Mouse (Mus musculus) lung, postnatal 0 days (tissue): ENCODE measurements at regions not wholly inside any gene's neighbourhood (a gene's known extent, or its start where the extent isn't known, plus 50 kb on each side); places are given as distances from the start of the nearest gene placed in this dataset.

Experiments used
- ATAC-seq: fragments of 200-750 bp; cut with Nextera tagmentation; 2 replicates; pipeline ENCODE4 v1.8.0; 2017; ENCODE audit warnings: moderate library complexity
- DNase-seq: peaks from one replicate; pipeline ENCODE4 v3.0.0-alpha.2; 2016; ENCODE audit warnings: low spot score
- H3K27ac ChIP-seq: fragments of 300-500 bp; sonication (generic); 2 replicates; pipeline ENCODE4 v1.5.1; 2014; ENCODE audit warnings: antibody characterized with exemption, mild to moderate bottlenecking, low read length, mixed read lengths
- H3K27me3 ChIP-seq: fragments of 300-500 bp; sonication (generic); replicated peaks from 2 replicates; pipeline ENCODE4 v1.6.1; 2014; ENCODE audit warnings: low read length, mixed read lengths; ENCODE audit not compliant: insufficient read depth
- H3K36me3 ChIP-seq: fragments of 300-500 bp; sonication (generic); 2 replicates; pipeline ENCODE4 v1.6.1; 2014; ENCODE audit warnings: low read length, mixed read lengths; ENCODE audit not compliant: insufficient read depth
- H3K4me1 ChIP-seq: fragments of 300-500 bp; sonication (generic); 2 replicates; pipeline ENCODE4 v1.6.1; 2014; ENCODE audit warnings: antibody characterized with exemption, low read depth, low read length, mixed read lengths; ENCODE audit not compliant: insufficient read depth
- H3K4me2 ChIP-seq: fragments of 300-500 bp; sonication (generic); replicated peaks from 2 replicates; pipeline ENCODE4 v1.6.1; 2014; ENCODE audit warnings: low read depth, mild to moderate bottlenecking, low read length, moderate library complexity, mixed read lengths
- H3K4me3 ChIP-seq: fragments of 300-500 bp; sonication (generic); 2 replicates; pipeline ENCODE4 v1.5.1; 2014; ENCODE audit warnings: low read depth, low read length
- H3K9ac ChIP-seq: fragments of 300-500 bp; sonication (generic); replicated peaks from 2 replicates; pipeline ENCODE4 v1.6.1; 2014; ENCODE audit warnings: low read depth, mild to moderate bottlenecking
- H3K9me3 ChIP-seq: fragments of 300-500 bp; sonication (generic); 2 replicates; pipeline ENCODE4 v1.6.1; 2016; ENCODE audit warnings: low read length, mixed read lengths
- CTCF ChIP-seq: IDR thresholded peaks from 2 replicates; pipeline ENCODE4 v1.5.1; 2016; ENCODE audit warnings: antibody characterized with exemption, mild to moderate bottlenecking
- EP300 ChIP-seq: IDR thresholded peaks from 2 replicates; pipeline ENCODE4 v1.6.1; 2016; ENCODE audit warnings: antibody characterized with exemption, mild to moderate bottlenecking, control low read depth
- WGBS: fragments of 180-500 bp; shearing (Covaris S2); extraction: QIAGEN DNeasy Blood & Tissue Kit; methylation state at CpG from one replicate; pipeline ENCODE4 v1.1.7; 2014; 5-methylcytosine and 5-hydroxymethylcytosine counted together

- Histone ChIP-seq H3K4me3 (no peak overlapping the region), H3K9ac (no peak overlapping the region), H3K9me3 (no peaks in the 10 kb centered on the region), H3K27ac (no peak overlapping the region), H3K36me3 (no peaks in the 10 kb centered on the region), H3K4me1 (no peaks in the 10 kb centered on the region), H3K4me2 (no peak overlapping the region), H3K27me3 (no peaks in the 10 kb centered on the region)
- 87% methylated on average over 7 of the region's 7 CpGs for WGBS
- TF ChIP-seq CTCF (no peak), EP300 (no peak)
- ATAC-seq (no peak), DNase-seq (no peak)
Measured at GRCm38 (mm10) chr13:110841949-110842348, 412.9 kb upstream of the Actbl2 start.

- peak; percentile 32 for DNase-seq
Measured at GRCm38 (mm10) chr13:110845695-110846094, 409.1 kb upstream of the Actbl2 start.

GRCm38 (mm10) chr13:110852996-110853727 is 401.7 kb upstream of the Actbl2 start:
- ATAC-seq, result no peak
- 40% methylated on average over 2 of the region's 2 CpGs for WGBS
- no peaks in the 10 kb centered on the region for H3K36me3 ChIP-seq
- no peak overlapping the region for H3K4me2 ChIP-seq
- H3K4me1 ChIP-seq, result no peaks in the 10 kb centered on the region
- no peak overlapping the region for H3K9ac ChIP-seq
- no peaks in the 10 kb centered on the region for H3K27me3 ChIP-seq
- TF ChIP-seq EP300 (no peak), CTCF (no peak)
- no peak overlapping the region for H3K4me3 ChIP-seq
- H3K27ac ChIP-seq, result no peak overlapping the region
- no peaks in the 10 kb centered on the region for H3K9me3 ChIP-seq
- no peak for DNase-seq

More at GRCm38 (mm10) chr13:110845695-110846094, 409.1 kb upstream of the Actbl2 start:
- ATAC-seq, result peak; percentile 49; the same call in 1 of the 2 replicates
- H3K27ac ChIP-seq, result no peak overlapping the region
- no peak overlapping the region for H3K4me2 ChIP-seq
- H3K27me3 ChIP-seq, result no peaks in the 10 kb centered on the region
- no peaks in the 10 kb centered on the region for H3K9me3 ChIP-seq
- H3K4me1 ChIP-seq, result no peaks in the 10 kb centered on the region
- no peak overlapping the region for H3K9ac ChIP-seq
- H3K36me3 ChIP-seq, result no peaks in the 10 kb centered on the region
- WGBS, result 71% methylated on average over 2 of the region's 2 CpGs
- no peak overlapping the region for H3K4me3 ChIP-seq
- TF ChIP-seq EP300, result 0 out of 2 replicates have a peak, but pooled peaks have one; percentile 7
- no peak for TF ChIP-seq CTCF

- Histone ChIP-seq H3K9me3 (no peaks in the 10 kb centered on the region), H3K27me3 (no peaks in the 10 kb centered on the region), H3K36me3 (no peaks in the 10 kb centered on the region), H3K4me1 (no peaks in the 10 kb centered on the region), H3K9ac (no peak overlapping the region), H3K27ac (no peak overlapping the region), H3K4me2 (no peak overlapping the region), H3K4me3 (no peak overlapping the region)
- ATAC-seq (no peak), DNase-seq (peak; percentile 10)
- WGBS, result 28% methylated on average over 1 of the region's 1 CpGs
- TF ChIP-seq EP300, result no peak
- TF ChIP-seq CTCF, result no peak
Measured at GRCm38 (mm10) chr13:110854213-110854612, 400.6 kb upstream of the Actbl2 start.

GRCm38 (mm10) chr13:110865902-110866512 is 388.8 kb upstream of the Actbl2 start:
- no peaks in the 10 kb centered on the region for H3K9me3 ChIP-seq
- DNase-seq (no peak), ATAC-seq (no peak)
- no peak overlapping the region for H3K27ac ChIP-seq
- no peaks in the 10 kb centered on the region for H3K4me1 ChIP-seq
- 61% methylated on average over 4 of the region's 4 CpGs for WGBS
- TF ChIP-seq CTCF (no peak), EP300 (no peak)
- H3K9ac ChIP-seq, result no peak overlapping the region
- no peak overlapping the region for H3K4me2 ChIP-seq
- H3K27me3 ChIP-seq, result no peaks in the 10 kb centered on the region
- H3K36me3 ChIP-seq, result no peaks in the 10 kb centered on the region
- H3K4me3 ChIP-seq, result no peak overlapping the region

- no peaks in the 10 kb centered on the region for H3K4me1 ChIP-seq
- no peaks in the 10 kb centered on the region for H3K36me3 ChIP-seq
- TF ChIP-seq EP300 (no peak), CTCF (peak; percentile 68)
- no peak overlapping the region for H3K9ac ChIP-seq
- no peak overlapping the region for H3K27ac ChIP-seq
- peak; percentile 74 for DNase-seq
- H3K4me3 ChIP-seq, result no peak overlapping the region
- no peaks in the 10 kb centered on the region for H3K27me3 ChIP-seq
- H3K4me2 ChIP-seq, result no peak overlapping the region
- peak; percentile 79 for ATAC-seq
- 26% methylated on average over 2 of the region's 2 CpGs for WGBS
- H3K9me3 ChIP-seq, result no peaks in the 10 kb centered on the region
Measured at GRCm38 (mm10) chr13:110866713-110867112, 388.1 kb upstream of the Actbl2 start.
